Mouse (Mus musculus) heart, embryonic 13.5 days (tissue): ENCODE data around the gene Hspa12b. TPM values are rescaled to one million over a fixed set of nuclear protein-coding genes. Genes with fewer than 3 reads are reported as not detected.

ENCODE experiments used
- ATAC-seq: fragments of 200-750 bp; cut with Nextera tagmentation; 2 replicates; pipeline ENCODE4 v1.8.0; 2017; ENCODE audit warnings: moderate TSS enrichment; ENCODE audit not compliant: insufficient number of reproducible peaks, low FRiP score, low TSS enrichment; ENCODE audit errors: extremely low read depth
- H3K27ac ChIP-seq: fragments of 300-500 bp; sonication (generic); replicated peaks from 2 replicates; pipeline ENCODE4 v1.5.1; 2015; ENCODE audit warnings: moderate library complexity, mild to moderate bottlenecking, inconsistent platforms
- H3K27me3 ChIP-seq: fragments of 300-500 bp; sonication (generic); replicated peaks from 2 replicates; pipeline ENCODE4 v1.6.1; 2015; ENCODE audit warnings: mild to moderate bottlenecking, inconsistent platforms
- H3K36me3 ChIP-seq: fragments of 300-500 bp; sonication (generic); 2 replicates; pipeline ENCODE4 v1.6.1; 2015; ENCODE audit warnings: mild to moderate bottlenecking, inconsistent platforms
- H3K4me1 ChIP-seq: fragments of 300-500 bp; sonication (generic); 2 replicates; pipeline ENCODE4 v1.6.1; 2015; ENCODE audit warnings: inconsistent platforms
- H3K4me2 ChIP-seq: fragments of 300-500 bp; sonication (generic); 2 replicates; pipeline ENCODE4 v1.6.1; 2015; ENCODE audit warnings: inconsistent platforms, mild to moderate bottlenecking, moderate library complexity
- H3K4me3 ChIP-seq: fragments of 300-500 bp; sonication (generic); 2 replicates; pipeline ENCODE4 v1.5.1; 2015; ENCODE audit warnings: moderate library complexity, mild to moderate bottlenecking, inconsistent platforms
- H3K9ac ChIP-seq: fragments of 300-500 bp; sonication (generic); 2 replicates; pipeline ENCODE4 v1.6.1; 2015; ENCODE audit warnings: inconsistent platforms, mild to moderate bottlenecking, moderate library complexity
- H3K9me3 ChIP-seq: fragments of 300-500 bp; sonication (generic); 2 replicates; pipeline ENCODE4 v1.6.1; 2016; ENCODE audit warnings: inconsistent platforms
- WGBS: fragments of 180-500 bp; shearing (Covaris S2); methylation state at CpG from one replicate; pipeline ENCODE4 v1.1.7; 2015; ENCODE audit warnings: mixed read lengths; 5-methylcytosine and 5-hydroxymethylcytosine counted together
- polyA plus RNA-seq: library from polyadenylated mRNA; unstranded; fragments of >200 nt; fragmentation: Nextera tagmentation; extraction: Ambion mirVana; gene quantifications from 2 replicates; pipeline ENCODE4 v1.2.1, GENCODE M21; 2015

Hspa12b gene
- 8.1 and 8.4 TPM in 2 replicates for polyA plus RNA-seq

GRCm38 (mm10) chr2:131127161-131127730, at the start of gene Hspa12b:
Hspa12b (plus strand) TSS chr2:131127280.
- Histone ChIP-seq H3K27me3 (no peaks in the 10 kb centered on the region), H3K4me1 (peaks cover 50% of the 10 kb centered on the region), H3K36me3 (peaks cover 5% of the 10 kb centered on the region; the same call in 1 of the 2 replicates), H3K27ac (peak within 1 kb of the TSS; percentile 83), H3K9ac (peak within 1 kb of the TSS; percentile 90), H3K4me2 (peak within 1 kb of the TSS; percentile 83), H3K9me3 (no peaks in the 10 kb centered on the region), H3K4me3 (peak within 1 kb of the TSS; percentile 68)
- peak; percentile 90 for ATAC-seq
- WGBS, result under 1% methylated on average over 28 of the region's 28 CpGs

- Histone ChIP-seq H3K9ac (no peak overlapping the region), H3K27ac (no peak overlapping the region), H3K4me2 (no peak overlapping the region), H3K9me3 (no peaks in the 10 kb centered on the region), H3K36me3 (no peaks in the 10 kb centered on the region), H3K4me3 (no peak overlapping the region), H3K4me1 (no peaks in the 10 kb centered on the region), H3K27me3 (peaks cover 28% of the 10 kb centered on the region)
- 51% methylated on average over 5 of the region's 5 CpGs for WGBS
- no peak for ATAC-seq
These were observed 46.6 kb upstream of the Hspa12b start for GRCm38 (mm10) chr2:131080507-131080906.

GRCm38 (mm10) chr2:131084206-131084605, 42.9 kb upstream of the Hspa12b start:
- no peak overlapping the region for H3K27ac ChIP-seq
- no peaks in the 10 kb centered on the region for H3K4me1 ChIP-seq
- WGBS, result 69% methylated on average over 4 of the region's 4 CpGs
- no peak overlapping the region for H3K4me3 ChIP-seq
- no peak overlapping the region for H3K9ac ChIP-seq
- H3K9me3 ChIP-seq, result no peaks in the 10 kb centered on the region
- no peak overlapping the region for H3K4me2 ChIP-seq
- H3K36me3 ChIP-seq, result no peaks in the 10 kb centered on the region
- ATAC-seq, result no peak
- peaks cover 10% of the 10 kb centered on the region for H3K27me3 ChIP-seq

GRCm38 (mm10) chr2:131086667-131087390, 40.3 kb upstream of the Hspa12b start, which contains the start of gene Siglec1:
Siglec1 (minus strand) TSS chr2:131086765.
- Histone ChIP-seq H3K4me2 (no peak within 1 kb of the TSS), H3K4me1 (no peaks in the 10 kb centered on the region), H3K36me3 (no peaks in the 10 kb centered on the region), H3K9me3 (no peaks in the 10 kb centered on the region), H3K27ac (no peak within 1 kb of the TSS), H3K9ac (no peak within 1 kb of the TSS), H3K4me3 (no peak within 1 kb of the TSS), H3K27me3 (peaks cover 3% of the 10 kb centered on the region; the same call in 1 of the 2 replicates)
- no peak for ATAC-seq
- 80% methylated on average over 11 of the region's 11 CpGs for whole genome bisulfite sequencing

GRCm38 (mm10) chr2:131088581-131088980, 38.5 kb upstream of the Hspa12b start:
- H3K27me3 ChIP-seq, result peaks cover 3% of the 10 kb centered on the region; the same call in 1 of the 2 replicates
- H3K4me1 ChIP-seq, result no peaks in the 10 kb centered on the region
- H3K27ac ChIP-seq, result no peak overlapping the region
- no peak overlapping the region for H3K4me2 ChIP-seq
- no peaks in the 10 kb centered on the region for H3K9me3 ChIP-seq
- no peak overlapping the region for H3K9ac ChIP-seq
- 68% methylated on average over 4 of the region's 4 CpGs for WGBS
- no peaks in the 10 kb centered on the region for H3K36me3 ChIP-seq
- H3K4me3 ChIP-seq, result no peak overlapping the region
- no peak for ATAC-seq

GRCm38 (mm10) chr2:131089634-131090033, 37.4 kb upstream of the Hspa12b start:
- H3K4me2 ChIP-seq, result no peak overlapping the region
- H3K27ac ChIP-seq, result no peak overlapping the region
- no peaks in the 10 kb centered on the region for H3K9me3 ChIP-seq
- H3K36me3 ChIP-seq, result no peaks in the 10 kb centered on the region
- ATAC-seq, result no peak
- no peak overlapping the region for H3K9ac ChIP-seq
- WGBS, result 80% methylated on average over 1 of the region's 1 CpGs
- peaks cover 3% of the 10 kb centered on the region; the same call in 1 of the 2 replicates for H3K27me3 ChIP-seq
- no peaks in the 10 kb centered on the region for H3K4me1 ChIP-seq
- no peak overlapping the region for H3K4me3 ChIP-seq

GRCm38 (mm10) chr2:131090852-131091251, 36.2 kb upstream of the Hspa12b start:
- ATAC-seq, result no peak
- Histone ChIP-seq H3K9ac (no peak overlapping the region), H3K27ac (peak overlapping the region; percentile 15; the same call in 1 of the 2 replicates), H3K9me3 (no peaks in the 10 kb centered on the region), H3K4me3 (no peak overlapping the region), H3K27me3 (no peaks in the 10 kb centered on the region), H3K4me1 (peaks cover 2% of the 10 kb centered on the region; the same call in 1 of the 2 replicates), H3K36me3 (no peaks in the 10 kb centered on the region), H3K4me2 (no peak overlapping the region)
- WGBS, result 64% methylated on average over 3 of the region's 3 CpGs

GRCm38 (mm10) chr2:131093577-131093976, 33.5 kb upstream of the Hspa12b start:
- no peak for ATAC-seq
- H3K4me2 ChIP-seq, result no peak overlapping the region
- H3K9ac ChIP-seq, result no peak overlapping the region
- H3K36me3 ChIP-seq, result no peaks in the 10 kb centered on the region
- no peak overlapping the region for H3K27ac ChIP-seq
- H3K4me3 ChIP-seq, result no peak overlapping the region
- no peaks in the 10 kb centered on the region for H3K27me3 ChIP-seq
- WGBS, result 77% methylated on average over 5 of the region's 5 CpGs
- H3K9me3 ChIP-seq, result no peaks in the 10 kb centered on the region
- H3K4me1 ChIP-seq, result peaks cover 17% of the 10 kb centered on the region

- H3K27me3 ChIP-seq, result no peaks in the 10 kb centered on the region
- no peak overlapping the region for H3K4me3 ChIP-seq
- WGBS, result 0% methylated on average over 1 of the region's 1 CpGs
- H3K27ac ChIP-seq, result no peak overlapping the region
- no peaks in the 10 kb centered on the region for H3K36me3 ChIP-seq
- ATAC-seq, result no peak
- H3K4me1 ChIP-seq, result peaks cover 17% of the 10 kb centered on the region
- H3K9me3 ChIP-seq, result no peaks in the 10 kb centered on the region
- no peak overlapping the region for H3K4me2 ChIP-seq
- no peak overlapping the region for H3K9ac ChIP-seq
These were observed 32.3 kb upstream of the Hspa12b start for GRCm38 (mm10) chr2:131094823-131095222.

GRCm38 (mm10) chr2:131096101-131096795, 30.8 kb upstream of the Hspa12b start:
- peak; percentile 72 for ATAC-seq
- Histone ChIP-seq H3K9ac (peak overlapping the region; percentile 58), H3K27ac (peak overlapping the region; percentile 86), H3K4me3 (0 out of 2 replicates have a peak overlapping the region, but pooled peaks have one; percentile 10), H3K4me2 (peak overlapping the region; percentile 53), H3K4me1 (peaks cover 17% of the 10 kb centered on the region), H3K36me3 (no peaks in the 10 kb centered on the region), H3K27me3 (no peaks in the 10 kb centered on the region), H3K9me3 (no peaks in the 10 kb centered on the region)
- 14% methylated on average over 9 of the region's 9 CpGs for whole genome bisulfite sequencing

GRCm38 (mm10) chr2:131097087-131097486, 30.0 kb upstream of the Hspa12b start:
- Histone ChIP-seq H3K27me3 (no peaks in the 10 kb centered on the region), H3K4me3 (no peak overlapping the region), H3K9ac (no peak overlapping the region), H3K36me3 (no peaks in the 10 kb centered on the region), H3K4me1 (peaks cover 17% of the 10 kb centered on the region), H3K9me3 (no peaks in the 10 kb centered on the region), H3K4me2 (no peak overlapping the region), H3K27ac (peak overlapping the region; percentile 86)
- 69% methylated on average over 4 of the region's 4 CpGs for WGBS
- no peak for ATAC-seq
